Mouse (Mus musculus) naive thymus-derived CD4-positive, alpha-beta T cell, adult 2 months (primary cell): ENCODE data around the gene Anapc11.
A peak's percentile ranks its signal among the peaks of the same experiment; 100 is the strongest.

Experiments used
- DNase-seq: peaks from one replicate; pipeline ENCODE4 v3.0.0-alpha.2; 2011; ENCODE audit warnings: low read depth

The Anapc11 gene

DNA sequence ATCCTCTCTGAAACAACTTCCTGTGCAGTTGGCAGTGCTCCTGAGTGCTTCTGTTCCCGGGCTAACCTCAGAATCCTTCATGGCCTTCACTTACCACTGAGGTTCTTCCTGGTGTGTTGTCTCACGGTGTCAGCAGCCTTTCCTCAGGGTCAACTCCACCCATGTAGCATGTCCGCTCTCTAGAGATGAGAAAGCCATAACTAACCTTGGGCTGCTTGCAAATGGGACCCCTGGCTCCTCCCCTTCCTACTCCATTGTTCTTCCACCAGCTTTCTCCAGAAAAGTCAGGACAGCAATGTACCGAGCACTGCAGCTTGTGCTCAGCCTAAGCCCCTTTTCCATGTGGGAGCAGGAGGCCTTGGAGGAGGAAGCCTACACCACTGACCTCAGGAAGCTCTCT, 8.5 kb downstream of the Anapc11 start:
- no peak for DNase-seq

DNA sequence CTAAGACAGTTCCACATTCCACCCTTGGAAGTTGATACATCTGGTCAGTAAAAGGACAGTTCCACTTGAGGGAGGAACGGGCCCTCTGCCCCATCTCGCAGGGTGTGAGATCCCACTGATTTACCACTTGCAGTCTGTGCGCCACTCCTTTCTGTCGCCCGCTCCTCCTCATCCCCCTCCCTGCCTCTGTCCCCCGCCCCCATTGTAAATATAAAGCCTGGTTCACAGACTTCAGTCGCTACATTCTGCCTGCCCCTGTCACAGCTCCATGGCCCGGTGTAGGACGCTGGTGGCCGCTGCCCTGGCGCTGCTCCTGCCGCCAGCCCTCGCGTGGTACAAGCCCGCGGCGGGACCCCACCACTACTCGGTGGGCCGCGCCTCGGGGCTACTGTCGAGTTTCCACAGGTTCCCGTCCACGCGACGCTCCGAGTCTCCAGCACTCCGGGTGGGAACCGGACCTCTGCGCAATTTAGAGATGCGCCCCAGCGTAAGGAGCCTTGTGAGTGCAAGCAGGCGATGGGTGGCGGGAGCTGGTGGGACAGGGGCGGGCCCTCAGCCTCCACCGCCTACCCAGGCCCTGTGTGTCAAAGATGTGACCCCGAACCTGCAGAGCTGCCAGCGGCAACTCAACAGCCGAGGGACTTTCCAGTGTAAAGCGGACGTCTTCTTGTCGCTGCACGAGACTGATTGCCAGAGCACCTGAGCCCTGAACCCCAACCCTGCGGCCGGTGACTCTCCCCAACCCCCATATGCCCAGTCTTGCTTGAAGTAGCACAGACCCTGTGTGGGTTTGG, 10.2 kb downstream of the Anapc11 start, which contains the start of gene Npb:
Gene Npb (plus strand): TSS at position 237 of the 794 bp plus-strand sequence.
- DNase-seq, result no peak

DNA sequence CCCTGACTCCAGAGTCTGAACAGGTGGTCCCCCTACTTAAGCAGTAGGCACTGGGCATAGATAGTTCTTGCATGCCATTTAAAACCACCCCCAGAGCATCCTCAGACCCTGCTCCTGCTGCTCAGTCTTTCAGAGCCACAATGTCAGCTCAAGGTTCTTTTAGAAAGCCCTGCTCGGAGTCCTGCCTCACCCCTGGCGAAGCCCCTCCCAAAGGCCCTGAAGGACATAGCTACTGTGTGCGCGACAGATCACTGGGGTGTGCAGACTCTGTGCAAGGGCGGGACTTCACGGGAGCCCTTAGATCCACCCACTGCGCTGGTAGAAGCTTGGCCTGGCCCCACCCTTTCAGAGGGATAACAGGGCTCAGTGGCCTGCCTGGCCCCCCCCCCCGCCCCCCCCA, 11.0 kb downstream of the Anapc11 start:
- DNase-seq, result no peak

DNA sequence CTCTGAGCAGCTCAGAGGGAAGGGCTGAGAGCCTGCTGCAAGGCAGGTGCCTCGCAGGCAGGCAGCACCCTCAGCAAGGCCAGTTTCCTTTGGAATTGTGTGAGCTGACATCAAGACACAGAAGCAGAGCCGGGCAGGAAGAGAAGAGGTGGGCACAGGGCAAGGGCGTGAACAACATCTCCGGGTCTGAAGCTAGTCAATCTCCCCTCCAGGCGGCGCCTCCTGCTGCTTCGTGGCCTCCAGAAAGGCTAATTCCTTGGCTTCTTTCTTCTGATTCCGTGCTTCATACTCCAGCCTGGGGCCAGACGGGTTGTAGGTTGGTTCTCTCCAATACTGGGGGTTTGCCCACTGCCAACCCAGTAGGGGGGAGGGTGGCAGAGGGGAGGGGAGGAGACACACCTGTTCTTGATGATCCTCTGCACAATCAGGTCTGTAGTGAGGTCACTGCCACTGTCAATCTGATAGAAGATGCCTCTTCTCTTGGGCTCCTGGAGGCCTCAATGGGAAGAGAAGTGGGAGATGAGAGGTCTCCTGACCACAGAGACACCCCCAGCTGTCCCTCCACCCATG, 12.3 kb downstream of the Anapc11 start:
- no peak for DNase-seq

DNA sequence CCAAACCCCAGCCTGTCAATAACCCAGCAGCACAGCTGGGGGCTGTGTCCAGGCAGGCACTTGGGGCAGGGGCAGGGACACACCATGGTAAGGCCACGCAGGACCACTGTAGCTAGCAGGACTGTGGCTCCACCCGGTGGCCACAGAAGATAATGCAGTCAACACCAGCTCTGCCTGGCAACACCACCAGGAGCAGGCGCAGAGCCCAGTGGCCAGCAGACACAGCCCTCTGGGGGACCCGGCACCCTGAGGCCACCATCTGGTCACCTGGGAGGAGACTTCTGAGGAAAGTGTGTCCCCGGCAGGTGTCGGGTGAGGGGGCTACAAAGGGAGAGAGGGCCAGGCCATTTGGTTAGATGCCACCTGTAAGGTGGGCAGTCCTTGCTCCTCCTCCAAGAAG, 14.5 kb downstream of the Anapc11 start:
- peak; percentile 88 for DNase-seq

DNA sequence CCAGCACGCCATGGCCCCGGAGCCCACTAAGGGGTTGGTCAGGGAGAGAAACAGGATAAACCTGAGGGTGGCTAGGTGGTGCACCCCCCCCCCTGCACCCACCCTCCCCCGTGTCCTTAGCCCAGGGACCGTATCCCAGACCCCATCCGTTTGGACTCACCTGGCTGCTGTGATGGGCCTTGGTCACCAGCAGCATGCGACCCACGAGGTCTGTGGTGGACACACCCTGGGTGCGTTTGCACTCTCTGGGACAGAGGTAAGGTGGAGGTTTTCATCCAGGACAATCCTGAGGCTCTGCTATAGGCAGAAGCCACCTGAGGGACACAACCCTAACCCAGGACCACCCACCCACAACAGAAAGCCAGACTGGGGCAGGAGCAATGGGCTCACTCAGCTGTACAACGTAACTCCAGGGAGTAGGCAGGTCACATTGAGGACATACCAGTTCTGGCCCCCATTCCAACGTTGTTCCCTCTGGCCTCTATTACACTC, 15.3 kb downstream of the Anapc11 start:
- no peak for DNase-seq

DNA sequence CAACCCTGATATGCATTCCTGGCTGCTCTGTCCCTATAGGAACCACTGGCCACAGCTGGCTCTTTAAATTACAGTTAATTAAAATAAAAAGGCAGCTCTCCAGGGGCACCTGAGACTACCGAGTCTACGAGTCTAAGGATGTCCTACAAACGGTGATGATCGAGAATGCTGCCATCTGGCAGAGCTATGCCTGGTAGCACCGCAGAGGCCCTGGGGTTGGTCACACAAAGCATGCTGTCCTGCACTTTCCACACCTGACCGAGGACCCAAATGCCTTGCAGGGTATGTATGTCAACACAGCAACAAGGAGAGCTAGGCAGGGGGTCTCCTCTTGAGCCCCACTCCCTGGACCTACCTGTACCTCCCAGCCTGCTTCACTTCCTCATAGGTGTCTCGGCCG, 15.8 kb downstream of the Anapc11 start:
- DNase-seq, result no peak

DNA sequence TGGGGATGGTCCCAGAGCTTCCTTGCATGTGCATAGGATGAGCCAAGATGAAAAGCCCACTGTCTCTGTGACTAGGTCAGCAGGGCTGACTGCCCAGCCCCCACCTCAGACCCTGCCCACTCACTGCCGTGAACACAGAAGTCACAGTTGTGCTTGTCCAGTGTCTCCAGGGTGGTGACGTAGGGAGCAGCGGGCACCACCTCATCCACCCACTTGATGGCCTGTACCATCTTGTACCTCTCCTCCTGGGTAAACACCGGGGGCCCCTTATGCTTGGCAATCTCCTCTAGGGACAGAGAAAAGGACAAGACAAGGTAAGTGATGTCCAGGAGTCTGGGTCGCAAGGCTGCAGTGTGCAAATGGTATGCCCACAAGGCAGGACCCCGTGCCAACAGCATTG, 16.9 kb downstream of the Anapc11 start:
- no peak for DNase-seq

DNA sequence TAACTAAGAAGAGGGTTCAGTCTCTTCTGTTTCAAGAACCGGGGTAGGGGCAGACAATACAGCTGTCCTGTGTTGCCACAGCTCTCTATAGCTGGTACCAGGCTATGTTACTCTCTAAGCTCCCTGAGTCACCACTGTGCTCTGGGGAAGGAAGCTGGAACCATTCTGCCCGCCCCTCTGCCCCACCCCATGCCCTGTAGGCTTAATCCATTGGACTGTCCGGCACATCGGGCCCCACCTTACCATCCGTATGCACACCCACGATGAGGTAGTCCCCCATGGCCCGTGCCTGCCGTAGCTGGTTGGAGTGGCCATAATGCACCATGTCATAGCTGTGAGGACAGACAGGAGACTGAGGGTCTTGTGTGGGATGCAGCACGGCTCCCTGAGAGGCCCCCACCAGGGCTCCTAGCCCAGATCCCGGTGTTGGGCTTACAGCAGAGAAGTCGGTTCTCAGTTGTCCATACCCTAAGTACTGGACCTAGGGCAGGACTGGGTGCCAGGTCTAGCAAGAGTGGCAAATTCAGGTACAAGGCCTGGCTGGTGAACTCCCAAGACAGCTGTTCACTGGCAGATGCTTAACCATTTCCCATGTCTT, 17.5 kb downstream of the Anapc11 start:
- DNase-seq, result no peak

DNA sequence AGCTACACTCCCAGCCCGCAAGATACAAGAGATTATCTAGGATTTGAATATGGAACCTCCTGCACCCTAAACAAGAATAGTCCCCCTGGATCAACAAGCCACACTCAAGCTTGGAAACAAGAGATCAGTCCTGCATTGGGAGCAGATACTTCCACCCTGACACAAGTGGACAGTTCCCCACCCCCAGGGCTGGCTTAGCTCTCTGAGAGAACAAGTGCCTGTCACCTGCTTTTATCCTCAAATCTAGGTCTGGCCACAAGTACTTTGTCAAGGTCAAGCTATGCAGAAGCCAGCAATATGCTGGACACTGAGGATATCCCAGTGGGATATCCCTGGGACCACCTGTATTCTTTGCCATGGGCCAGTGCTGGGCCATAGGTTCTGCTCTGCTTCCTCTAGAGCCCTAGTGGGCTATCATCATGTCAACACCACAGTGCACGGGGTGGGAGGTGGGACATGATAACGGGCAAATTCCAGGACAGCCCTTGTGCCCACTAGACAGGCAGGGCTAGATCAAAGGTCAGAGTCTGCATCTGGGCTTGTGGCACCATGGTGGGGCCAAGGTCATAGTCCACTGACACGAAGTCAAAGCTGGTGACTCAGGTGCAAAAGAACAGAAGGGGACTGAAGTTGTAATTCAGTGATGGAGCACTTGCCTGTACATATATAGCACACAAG, 18.5 kb downstream of the Anapc11 start:
- DNase-seq, result peak; percentile 32

DNA sequence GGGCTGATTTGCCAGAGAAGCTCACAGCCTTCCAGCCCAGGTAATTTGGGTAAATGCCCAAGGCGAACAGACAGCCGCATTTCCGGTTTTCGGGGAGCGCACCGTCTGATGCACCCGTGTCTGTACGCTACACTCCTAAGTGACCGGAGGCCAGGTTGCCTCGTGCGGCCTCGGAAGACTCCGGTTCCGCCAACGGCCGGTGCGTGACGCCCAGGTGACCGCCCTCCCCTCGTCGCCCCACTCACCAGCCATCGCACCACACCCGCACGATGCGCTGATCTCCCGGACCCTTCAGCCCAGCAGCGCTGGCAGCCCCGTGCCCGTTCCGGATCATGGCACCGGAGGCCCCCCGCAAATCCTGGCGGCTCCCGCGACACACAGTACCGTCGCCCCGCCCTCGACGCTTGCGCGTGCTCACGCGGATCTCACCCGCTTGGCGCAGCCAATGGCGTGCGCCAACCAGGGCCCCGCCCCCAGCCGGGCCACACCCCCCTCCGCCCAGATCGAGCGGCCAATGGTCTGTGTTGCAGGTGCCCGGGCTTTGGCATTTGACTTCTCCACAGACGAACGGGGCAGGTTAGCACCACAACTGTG, 19.4 kb downstream of the Anapc11 start, which contains the start of gene Pcyt2:
Gene Pcyt2 (minus strand): TSS at position 418 of the 594 bp plus-strand sequence.
- peak; percentile 94 for DNase-seq

DNA sequence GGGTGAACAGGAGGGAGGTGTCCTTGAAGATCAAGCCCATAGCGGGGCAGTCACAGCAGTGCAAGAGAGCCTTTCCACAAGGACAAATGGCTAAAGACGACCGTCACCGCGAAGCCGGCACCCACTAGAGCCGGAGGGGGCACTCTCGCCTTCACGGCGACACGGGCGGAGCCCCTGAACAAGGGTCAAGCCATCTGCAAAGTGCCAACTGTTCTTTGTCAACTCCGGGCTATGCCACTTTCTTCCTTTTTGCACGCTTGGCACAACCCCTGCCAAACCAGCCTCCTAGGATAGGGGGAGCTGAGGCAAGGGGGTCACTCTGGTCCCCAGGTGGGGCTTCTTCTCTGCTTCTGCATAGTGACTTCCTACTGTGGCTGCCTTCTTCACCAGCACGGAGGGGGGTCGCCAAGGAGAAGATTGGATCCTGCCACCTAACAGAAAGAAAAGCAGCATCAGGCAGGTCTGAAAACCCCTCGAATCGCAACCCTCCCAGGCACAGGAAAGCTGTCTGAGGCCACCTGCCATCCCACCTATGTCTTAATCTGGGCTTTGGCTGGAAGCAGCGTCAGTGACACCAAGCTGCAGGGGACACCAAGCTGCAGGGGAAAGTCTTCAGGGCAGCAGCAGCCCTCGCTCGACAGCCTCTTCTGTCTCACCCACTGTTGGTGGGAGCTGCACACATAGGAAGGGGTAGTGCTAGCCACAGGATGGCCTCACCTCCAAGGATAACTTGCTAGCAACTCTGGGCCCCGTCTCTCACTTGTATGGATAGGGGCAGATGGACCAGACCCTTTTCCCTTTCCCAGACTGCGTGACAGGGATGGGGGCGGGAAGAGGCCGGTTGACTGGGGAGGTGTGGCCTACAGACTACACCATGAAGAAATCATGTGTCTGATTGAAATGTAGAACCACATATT, 20.7 kb downstream of the Anapc11 start:
- no peak for DNase-seq

DNA sequence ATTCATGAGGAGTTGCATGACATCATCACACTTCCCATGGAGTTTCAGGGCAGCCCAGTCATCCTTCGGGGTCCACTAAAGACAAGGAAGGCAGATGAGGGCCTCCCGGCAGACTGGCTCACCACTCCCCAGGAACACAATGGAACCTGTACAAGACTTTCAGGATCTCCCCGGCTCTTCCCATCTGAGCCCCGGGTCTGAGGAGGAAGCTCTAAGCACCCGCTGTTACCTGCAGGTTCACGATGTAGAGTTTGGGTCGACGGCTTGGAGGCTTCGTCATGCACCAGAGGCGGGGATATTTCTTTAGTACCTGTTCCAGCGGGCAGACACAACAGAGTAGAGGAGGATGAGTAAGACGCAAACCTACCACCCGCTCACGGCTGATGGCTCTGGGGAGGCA, 22.0 kb downstream of the Anapc11 start:
- DNase-seq, result no peak

DNA sequence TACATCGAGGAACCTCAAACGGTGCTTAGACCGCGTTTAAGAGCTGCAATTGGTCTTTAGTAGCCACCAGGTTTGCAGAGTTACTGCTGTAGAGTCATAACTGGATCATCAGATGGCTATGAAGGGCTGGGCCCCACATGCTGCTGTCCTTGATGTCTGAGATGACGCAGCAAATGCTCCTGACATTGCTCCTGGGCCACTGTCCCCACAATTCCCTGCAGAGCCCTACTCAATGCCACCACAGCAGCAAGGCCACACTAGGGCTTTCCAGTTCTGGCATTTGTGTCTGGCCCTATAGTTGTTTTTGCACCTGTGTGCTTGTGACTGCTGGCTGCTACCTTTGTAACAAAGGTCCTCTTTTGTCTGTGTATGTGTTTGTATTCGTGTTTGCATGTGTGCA, 24.6 kb downstream of the Anapc11 start:
- DNase-seq, result no peak

DNA sequence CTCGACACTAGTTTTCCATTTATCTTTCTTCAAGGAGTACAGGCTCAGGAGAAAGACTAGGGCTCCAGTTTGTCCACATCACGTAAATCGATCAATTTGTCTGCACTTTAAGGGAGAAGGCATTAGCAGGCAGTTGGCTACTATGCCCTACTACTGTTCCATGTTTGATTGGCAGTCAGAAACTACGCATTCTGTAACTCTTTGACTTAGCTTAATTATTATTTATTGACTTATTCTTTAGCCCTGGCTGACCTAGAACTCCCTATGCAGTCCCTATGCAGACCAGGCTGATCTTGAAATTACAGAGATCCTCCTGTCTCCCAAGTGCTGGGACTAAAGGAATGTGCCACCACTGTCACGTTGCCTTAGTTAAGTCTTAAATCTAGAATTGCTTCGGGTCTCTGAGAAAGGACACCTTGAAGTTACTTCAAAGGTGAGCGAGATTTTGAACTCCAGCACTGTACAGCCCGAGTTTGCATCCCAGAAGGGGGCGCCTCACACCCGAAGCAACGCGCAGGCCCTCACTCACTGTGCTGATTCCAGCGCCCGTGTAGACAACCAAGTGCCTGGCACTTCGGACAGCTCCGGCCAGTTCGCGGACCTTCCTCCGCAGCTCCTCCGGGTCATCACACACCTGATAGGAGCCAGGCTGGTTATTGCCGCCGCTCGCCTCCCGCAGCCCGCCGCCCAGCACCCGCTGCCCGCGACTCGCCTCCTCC, 25.9 kb downstream of the Anapc11 start:
- peak; percentile 86 for DNase-seq

DNA sequence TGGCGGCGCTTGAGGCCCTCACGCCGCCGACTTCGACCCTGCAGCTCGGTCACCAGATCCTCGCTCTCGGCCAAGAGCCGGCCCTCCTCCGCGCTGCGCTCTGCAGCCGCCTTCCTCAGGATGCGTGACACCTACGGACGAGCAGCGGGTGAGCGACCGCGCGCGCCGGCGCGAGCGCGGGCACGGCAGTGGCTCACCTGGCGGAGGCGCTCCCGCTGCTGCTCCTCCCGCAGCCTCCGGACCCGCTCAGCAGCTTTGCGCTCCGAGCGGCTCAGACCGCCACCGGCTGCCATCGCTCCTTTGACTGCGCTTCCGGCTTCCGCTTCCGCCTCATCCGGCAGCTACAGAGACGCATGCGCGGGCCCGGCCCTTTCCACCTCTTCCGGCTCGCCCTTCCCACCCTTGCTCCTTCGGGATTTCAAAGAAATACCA, 26.5 kb downstream of the Anapc11 start:
- DNase-seq, result peak; percentile 86

DNA sequence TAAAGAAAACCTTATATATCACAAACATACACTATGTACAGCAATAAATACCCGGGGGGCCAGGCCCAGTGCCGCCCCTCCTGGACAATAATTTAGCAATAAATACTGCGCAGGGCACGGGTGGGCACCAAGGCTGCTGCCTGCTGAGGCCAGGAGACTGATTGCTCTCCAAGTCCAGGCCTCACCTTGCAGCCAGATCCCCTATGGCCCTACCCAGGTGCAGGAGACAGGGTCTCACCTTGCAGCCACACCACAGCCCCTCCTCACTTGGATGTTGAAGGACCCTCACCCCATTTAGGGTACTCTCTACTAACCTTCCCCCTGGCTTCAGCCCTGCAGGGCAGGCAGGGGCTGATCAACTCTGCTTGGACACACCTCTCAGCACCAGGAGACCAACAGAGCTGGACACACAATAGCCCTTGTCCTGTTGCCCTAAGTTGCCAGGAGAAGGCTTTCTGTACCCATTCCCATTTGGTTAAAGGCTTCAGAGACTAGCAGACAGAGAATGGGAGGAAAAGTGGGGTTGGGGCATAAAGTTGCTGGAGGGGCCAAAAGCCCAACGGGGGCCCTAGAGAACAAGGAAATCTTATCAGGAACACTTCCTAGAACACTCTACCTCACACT, 27.0 kb downstream of the Anapc11 start, which contains the start of gene Sirt7:
Gene Sirt7 (minus strand): TSS at position 89 of the 624 bp plus-strand sequence.
- no peak for DNase-seq

DNA sequence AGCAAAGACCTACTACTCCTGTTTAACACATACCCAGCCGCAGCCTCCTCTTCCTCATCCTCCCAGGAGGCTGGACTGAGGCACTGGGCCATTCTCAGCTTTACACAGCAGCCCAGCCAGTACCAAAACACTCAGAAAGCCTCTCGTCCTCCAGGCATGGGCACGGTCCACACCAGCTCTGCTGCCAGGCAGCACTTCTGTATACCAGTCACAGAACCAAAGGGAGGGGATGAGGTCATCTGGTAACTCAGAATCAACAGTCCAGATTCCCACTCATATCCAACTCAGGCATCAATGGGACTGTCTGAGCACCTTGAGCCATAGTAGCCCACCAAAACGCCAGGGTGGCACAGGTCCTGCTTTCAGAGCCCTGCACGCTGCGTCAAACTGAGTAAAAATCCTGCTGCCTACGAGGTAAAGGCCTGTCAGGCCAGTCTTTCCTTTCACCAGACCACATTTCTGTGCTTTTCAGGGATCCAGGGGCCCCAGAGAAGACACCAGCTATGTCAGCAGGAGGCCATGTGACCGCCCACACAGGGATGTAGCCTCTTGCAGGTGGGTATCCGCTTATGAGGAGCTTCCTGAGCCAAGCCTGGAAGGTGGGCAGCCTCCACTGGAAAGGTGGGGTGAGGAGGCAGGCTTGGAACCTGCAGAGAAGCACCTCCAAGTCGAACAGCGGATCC, 28.7 kb downstream of the Anapc11 start:
- no peak for DNase-seq
